Mouse (Mus musculus): ENCODE results near the gene H2-T22.
A peak's percentile ranks its signal among the peaks of the same experiment; 100 is the strongest.

DNA sequence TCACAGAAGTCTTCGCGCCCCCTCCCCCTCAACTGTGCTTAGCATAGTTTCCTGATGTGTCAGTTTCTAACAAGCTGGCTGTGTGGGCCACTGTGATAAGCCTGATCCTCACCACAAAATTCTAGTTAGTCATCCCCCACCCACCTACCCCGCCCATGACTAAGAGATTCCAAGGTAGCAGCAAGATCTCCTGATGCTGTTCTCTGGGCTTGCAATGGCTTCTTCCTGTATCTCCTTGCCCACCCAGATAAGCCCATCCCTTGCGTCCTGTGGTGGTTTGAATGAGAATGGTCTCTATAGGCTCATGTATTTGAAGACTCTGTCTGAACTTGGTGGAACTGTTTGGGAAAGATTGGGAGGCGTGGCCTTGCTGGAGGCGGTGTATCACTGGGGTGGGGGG is 40.6 kb downstream of the H2-T22 start:
- TF ChIP-seq TAL1 (IDR thresholded peaks at IDR 0.05; ENCODE audit: low read length) (peak; percentile 41; the same call in 2 of the 3 replicates), GATA1 (IDR thresholded peaks at IDR 0.05; ENCODE audit: low read length) (peak; percentile 37)
